Mouse (Mus musculus): Measurements from ENCODE around the gene Ppil1.
A peak's percentile ranks its signal among the peaks of the same experiment; 100 is the strongest.
"Not testable (repeated sequence)": the region's sequence is repeated elsewhere in the genome, so short reads cannot be mapped to it uniquely, and the experiment has no call there.

The Ppil1 gene

DNA sequence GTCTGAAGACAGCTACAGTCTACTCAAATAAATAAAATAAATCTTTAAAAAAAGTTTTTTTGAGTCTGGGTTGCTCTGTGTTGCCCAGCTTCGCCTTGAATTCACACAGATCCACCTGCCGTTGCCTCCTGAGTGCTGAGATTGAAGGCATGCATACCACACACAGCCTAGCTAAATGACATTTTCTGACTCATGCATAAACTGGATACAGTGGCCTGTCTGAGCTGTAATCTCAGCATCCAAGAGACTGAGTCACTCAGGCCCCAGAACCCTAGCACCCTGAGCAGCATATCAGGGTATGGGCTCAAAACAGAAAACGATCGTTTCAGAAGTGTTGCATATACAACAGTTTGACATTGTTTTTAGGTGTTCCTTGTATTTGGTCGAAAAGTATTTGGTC lies 17.6 kb upstream of the Ppil1 start:
- DNase-seq (ENCODE audit: low spot score) = no peak

DNA sequence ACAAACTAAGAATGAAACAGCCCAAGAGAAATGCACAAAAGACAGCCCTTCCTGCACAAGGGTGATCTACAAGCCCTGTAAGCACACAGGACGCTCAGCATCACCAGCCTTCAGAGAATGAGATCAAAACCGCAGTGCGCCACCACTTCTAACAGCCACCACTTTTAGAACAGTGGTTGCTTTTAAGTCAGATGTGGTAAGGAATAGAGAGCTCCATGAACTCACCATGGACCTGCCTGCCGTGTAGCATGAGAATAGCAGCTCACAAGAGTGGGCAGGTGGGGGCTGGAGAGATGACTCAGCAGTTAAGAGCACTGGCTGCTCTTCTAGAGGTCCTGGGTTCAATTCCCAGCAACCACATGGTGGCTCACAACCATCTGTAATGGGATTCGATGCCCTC lies 16.4 kb upstream of the Ppil1 start:
- DNase-seq (ENCODE audit: low spot score) = no peak

DNA sequence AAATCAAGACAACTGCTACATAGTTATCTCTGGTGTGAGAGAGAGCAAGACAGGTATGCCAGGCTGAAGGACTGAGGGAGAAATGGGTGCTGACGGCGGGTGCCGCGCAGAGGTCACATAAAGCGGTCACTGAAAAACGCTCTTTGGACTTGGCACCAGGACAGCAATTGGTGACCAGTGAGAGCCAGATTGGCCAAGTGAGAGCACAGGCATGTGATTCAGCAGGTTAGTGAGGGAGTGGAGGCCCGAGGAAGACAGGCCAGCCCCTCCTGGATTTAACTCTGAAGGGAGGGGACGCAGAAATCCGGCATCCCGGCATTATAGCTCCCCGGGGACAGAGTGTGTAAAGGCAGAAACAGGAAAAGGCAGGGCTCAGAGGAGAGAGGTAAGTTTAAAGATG lies 9.9 kb upstream of the Ppil1 start:
- DNase-seq (ENCODE audit: low spot score) = no peak

DNA sequence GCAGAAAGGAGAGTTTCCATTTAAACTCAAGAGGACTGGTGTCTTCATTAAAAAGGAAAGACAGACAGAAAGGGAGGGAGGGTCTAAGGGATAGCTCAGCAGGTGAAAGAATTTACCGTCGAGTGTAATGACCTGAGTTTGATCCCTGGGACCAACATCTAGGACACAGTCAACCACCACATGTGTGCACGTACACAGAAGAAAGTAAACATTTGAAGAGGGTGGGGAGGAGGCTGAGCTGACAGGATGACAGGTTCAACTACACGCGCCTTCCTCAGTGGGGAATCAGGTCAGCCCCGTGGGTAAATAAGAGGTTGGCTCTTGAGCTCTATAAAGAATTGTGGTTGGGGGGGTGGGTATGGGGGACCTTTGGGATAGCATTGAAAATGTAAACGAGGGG lies 9.2 kb upstream of the Ppil1 start:
- no peak for DNase-seq (ENCODE audit: low spot score)

DNA sequence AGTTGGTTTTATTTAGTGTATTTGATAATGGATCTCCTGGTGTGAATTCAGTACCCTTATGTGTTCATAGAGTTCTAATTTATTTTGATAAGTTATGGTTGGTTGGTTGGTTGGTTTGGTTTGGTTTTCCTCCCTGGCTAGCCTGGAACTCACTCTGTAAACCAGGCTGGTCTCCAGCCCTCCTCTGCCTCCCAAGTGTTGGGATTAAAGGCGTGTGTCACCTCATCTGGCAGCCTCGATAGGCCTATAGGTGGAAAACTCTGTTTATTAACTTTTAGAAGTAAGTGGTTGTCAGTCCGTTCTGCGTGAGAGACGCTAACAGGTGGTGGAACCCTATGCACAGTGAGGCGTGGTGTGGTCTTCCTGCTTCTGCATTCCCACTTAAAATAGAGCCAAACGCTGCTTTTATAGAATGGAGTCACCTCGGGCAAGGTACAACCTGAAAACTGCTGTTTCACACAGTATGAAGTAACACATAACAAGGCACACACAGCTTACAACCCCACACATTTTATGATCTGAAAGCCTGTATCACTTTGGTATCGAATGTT lies 6.2 kb upstream of the Ppil1 start:
- DNase-seq (ENCODE audit: low spot score) = no peak

DNA sequence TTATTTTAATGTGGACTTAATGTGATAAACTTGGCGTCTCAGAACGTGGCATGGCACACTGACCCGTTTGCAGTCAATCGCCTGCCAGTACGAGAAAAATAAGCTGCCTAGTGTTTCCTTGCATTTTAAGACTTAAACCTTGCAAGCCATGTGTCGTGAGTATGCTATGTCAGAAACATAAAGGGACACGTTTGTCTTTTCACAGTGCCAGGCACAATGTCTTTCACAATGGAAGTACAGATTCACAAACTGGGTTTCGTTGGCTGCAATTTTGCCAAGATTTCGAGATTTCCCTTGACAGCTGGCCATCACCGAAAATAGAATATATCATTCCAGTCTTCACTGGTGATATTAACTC lies 5.3 kb upstream of the Ppil1 start:
- DNase-seq (ENCODE audit: low spot score) = no peak

DNA sequence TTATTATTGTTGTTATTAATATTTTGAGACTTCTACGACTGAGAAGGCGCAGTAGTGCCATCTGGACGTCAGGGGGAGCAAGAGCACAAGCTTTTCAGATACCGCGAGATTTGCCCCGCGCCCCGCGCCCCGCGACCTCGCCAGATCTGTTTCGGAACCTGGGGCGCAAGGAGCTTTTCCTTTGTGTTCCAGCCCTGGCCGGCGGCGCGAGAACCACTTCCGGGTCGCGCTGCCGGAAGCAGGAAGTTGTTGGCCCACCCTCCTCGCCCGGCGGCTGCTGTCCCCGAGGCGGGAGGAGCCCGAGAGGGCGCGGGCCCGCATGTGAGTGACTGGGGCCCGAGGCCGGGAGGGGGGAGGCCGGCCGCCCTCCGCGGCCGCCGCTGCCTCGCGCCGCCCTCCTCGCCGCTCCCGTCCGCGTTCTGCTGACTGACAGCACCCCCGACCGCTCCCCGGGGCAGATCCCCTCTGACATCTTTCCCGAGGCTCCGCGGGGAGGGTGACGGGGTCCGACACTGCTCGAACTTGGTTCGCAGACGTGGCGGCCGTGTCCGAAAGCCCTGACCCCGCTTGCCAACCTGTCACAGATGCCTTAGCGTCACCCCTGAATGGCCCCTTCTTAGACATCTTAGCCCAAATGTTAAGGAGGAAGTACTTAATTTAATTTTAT lies 4.8 kb upstream of the Ppil1 start, which contains the start of gene BC004004:
Gene BC004004, plus strand, starts transcription at position 107 of the 667 bp plus-strand sequence.
- DNase-seq (ENCODE audit: low spot score) = peak; percentile 97

DNA sequence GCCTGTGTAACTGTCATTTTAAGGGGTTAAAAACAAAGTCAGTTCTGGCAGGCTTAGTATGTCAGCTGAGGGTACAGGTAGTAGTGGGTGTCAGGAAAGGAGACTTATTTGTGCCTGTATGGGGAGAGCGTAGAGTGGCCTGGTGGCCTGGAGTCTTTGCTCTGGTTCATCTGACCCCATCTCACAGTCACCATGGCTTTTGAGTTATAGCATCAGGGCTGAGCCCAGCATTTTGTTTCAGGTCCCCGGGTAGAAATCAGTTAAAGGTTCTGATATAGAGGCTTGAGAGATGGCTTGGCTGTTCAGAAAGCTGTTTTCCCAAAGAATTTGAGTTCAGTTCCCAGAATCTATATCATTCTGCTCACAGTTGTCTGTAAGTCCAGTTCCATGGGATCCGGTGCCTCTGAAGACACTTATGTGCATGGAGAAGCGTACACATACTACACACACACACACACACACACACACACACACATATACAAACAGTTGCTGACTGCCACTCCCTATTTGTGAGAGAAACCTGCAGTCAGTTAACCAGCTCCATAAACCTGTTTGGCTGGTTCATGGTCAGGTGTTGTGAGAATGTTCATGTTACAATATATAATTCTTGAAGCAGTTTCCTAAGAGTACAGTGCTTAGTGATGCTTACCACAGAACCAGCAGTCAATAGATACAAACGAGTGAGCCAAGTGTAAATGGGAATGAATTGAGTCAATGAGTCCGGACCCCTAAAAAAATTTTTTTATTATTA lies 4.1 kb upstream of the Ppil1 start:
- DNase-seq (ENCODE audit: low spot score) = no peak

DNA sequence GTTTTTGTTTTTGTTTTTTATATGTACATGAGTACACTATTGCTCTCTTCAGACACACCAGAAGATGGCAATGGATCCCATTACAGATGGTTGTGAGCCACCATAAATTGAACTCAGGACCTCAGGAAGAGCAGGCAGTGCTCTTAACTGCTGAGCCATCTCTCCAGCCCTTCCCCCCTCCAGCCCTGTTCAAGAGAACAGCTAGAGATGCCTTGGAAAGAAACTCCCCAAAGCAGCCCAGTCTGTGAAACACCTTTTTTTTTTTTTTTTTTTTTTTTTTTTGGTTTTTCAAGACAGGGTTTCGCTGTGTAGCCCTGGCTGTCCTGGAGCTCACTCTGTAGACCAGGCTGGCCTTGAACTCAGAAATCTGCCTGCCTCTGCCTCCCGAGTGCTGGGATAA lies 3.1 kb upstream of the Ppil1 start:
- not testable (repeated sequence) for DNase-seq (ENCODE audit: low spot score)

DNA sequence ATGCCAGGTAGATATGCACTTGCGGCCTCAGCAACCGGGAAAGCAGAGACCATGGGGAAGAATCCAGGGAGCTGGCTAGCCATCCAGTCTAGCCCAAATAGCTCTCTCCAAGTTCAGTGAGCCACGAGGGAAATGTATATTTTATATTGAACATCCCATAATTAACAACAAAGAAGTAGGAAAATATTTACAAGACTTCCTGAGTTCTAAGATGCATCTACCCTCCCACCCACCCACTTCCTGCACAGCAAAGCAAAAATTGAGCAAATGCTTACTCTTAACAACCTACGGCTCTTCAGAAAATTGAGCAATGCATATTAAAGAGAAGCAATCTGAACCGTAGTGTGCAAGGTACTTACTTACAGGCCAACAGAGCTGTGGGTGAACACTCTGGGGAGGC lies 774 bp upstream of the Ppil1 start:
- DNase-seq (ENCODE audit: low spot score) = no peak

DNA sequence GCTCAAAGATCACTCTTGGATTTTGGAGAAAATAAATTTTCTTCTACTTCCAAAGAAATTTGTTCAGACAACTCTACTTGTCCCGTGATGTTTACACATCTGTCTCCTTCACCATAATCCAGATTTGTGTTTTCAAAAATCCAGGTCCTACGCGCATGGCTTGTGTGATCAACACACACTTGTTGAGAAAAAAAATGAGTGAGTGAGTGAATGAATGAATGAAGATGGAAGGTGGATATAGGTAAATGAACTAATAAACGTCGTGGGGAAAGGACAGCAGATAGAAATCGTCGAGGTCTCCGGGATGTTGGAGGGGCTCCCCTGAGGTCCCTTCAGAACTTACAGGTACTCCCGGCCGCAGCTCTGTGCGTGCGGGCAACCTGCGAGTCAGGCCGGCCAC lies 569 bp downstream of the Ppil1 start:
- DNase-seq (ENCODE audit: low spot score) = no peak

DNA sequence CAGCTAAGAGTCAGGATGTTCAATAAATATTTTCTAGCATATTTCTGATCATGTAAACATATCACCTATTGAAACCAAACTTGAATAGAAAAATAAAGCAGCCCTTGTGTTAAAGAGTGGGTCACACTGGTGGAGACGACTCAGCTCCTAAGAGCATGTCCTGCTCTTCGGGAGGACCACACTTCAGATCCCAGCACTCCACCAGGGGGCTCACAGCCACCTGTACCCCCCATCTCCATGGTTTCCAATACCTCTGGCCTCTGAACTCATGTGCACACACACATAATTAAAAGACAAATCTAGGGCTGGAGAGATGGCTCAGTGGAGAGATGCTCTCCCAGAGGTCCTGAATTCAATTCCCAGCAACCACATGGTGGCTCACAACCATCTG lies 1.7 kb downstream of the Ppil1 start:
- no peak for DNase-seq (ENCODE audit: low spot score)

DNA sequence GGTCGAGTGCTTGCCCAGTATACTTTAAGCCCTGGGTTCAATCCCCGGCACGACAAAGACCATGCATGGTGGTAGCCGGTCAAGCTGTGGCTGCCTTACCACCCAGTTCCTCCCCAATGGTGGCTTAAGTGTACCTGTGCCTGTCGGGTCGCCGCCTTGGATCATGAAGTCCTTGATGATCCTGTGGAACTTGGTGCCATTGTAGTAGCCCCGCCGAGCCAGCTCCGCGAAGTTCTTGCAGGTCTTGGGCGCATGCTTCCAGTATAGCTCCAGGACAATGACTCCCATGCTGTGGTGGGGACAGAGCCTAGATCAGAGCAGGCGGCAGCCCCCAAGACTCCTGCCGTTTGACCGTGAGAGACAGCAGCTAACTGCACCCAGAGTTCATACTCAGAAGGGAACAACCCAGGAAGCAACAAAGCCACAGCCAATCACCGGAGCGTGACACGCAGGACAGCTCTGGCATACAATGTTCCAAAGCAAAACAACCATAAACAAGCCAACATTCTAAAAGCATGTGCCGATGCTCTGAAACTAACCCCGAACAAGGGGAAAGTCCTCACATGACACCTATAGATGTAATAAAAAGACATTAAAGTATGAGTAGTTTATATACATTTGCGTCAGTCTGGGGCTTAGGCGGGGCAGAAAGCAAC lies 2.3 kb downstream of the Ppil1 start:
- DNase-seq (ENCODE audit: low spot score) = no peak

DNA sequence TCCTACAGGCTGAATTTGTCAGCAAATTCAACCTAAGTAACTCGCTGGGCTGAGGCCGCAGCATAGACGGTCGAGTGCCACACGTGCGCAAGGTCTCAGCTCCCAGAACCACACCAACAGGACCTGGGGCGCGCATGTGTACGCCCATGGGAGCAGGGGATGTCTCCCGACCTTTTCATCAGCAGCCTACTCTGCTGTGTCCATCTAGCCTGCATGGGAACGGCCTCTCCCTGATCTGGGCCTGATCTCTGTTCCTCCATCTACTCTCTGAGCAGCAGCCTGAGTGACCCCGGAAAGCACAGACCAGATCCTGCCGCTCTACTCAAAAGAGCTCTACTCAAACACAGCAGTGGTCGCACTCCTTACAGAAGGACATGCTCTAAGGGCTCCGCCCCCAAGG lies 3.5 kb downstream of the Ppil1 start:
- no peak for DNase-seq (ENCODE audit: low spot score)

DNA sequence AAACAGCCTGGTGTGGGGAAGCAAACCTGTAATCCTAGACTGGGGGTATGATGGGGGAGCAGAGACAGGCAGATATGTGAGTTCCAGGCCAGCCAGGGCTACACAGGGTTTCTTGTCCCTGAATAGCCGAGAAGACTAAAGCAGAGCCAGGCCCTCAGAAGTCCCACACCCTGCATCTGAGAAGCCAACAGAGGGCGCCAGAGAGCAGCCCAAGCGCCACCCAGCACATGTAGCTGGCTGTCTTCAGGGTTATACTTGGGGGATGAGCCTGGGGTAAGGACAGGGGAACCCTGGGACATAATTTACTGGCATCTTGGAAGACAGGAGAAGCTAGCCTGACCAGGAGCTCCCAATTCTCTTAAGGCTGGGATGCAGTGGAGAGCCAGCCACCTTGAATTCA lies 4.5 kb downstream of the Ppil1 start:
- peak; percentile 76 for DNase-seq (ENCODE audit: low spot score)

DNA sequence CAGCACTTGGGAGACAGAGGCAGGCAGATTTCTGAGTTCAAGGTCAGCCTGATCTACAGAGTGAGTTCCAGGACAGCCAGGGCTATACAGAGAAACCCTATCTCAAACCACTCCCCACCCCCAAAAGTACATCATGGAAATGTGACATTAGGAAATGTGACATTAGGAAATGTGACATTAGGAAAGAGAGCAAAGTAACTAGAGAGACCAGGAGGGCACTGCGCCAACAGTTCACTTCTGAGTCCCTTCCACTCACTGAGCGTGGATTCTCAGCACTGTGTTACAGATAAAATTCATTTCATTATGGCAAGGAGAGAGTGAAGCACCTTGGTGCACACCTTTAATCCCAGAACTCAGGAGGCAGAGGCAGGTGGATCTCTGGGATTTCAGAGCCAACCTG lies 5.1 kb downstream of the Ppil1 start:
- DNase-seq (ENCODE audit: low spot score) = no peak

DNA sequence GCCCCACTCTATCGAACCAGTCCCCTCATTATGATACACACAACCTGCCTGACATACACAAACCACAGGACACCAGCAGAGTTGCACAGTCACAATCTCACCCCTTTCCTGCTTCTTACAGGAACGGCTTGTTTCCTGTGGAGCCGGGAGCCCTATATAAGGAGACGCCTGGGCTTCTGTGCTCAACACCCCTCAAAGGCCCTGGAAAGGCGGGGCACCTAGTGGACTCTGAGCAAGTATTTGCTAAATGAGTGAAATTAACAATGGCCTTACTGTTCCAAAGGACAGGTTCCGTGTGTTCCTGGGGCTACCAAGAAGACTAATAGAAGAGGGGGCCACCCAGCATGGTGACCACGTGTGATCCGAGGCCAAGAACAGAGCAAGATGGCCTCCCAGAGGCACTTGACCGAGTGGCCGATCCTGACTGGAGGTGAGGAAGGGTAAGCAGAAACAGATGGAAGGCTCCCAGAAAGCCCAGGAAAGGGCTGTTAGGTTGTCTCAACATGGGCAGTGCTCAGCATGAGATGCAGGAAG lies 5.9 kb downstream of the Ppil1 start:
- DNase-seq (ENCODE audit: low spot score) = no peak

DNA sequence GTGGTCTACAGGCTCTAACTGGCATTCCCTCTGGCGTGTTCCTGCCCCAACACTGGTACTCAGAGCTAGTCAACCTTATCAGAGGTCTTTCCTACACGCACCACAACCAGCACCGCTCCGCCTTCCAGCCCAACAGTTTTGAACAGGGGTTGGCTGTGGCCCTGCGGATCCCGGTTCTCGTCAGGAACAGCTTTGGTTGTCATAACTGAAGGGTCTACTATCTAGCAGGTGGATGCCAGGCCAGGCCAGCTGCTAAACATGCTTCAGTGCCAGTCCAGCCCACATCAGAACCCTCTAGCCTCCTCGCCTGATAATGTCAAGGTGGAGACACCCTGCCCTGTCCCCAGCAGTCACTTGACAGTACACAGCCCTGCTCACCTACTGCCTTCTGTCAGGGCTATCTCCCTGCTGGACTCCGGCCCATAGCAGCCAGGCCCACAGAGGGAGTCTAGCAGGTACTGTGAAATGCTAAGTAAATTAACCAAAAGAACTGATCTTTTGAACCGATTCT lies 6.9 kb downstream of the Ppil1 start:
- DNase-seq (ENCODE audit: low spot score) = no peak

DNA sequence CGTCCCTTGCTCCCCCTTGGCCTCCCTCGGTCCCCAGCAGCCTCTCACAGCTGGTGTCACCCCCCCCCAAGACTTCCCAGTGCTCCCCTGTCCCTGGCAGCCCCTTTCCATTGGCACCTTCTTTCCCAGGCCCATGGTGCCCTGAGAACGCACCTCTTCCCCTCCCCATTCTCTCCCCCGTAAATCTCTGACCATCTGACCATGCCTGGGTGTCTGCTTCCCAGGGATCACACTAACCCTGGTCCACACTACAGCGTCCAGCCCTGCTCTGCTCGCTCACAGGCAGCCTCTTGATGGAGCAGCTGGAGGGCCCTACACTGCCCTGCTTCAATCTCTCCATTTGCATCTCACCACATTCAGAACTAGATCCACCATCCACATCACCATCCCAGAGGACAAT lies 7.5 kb downstream of the Ppil1 start:
- DNase-seq (ENCODE audit: low spot score) = no peak

DNA sequence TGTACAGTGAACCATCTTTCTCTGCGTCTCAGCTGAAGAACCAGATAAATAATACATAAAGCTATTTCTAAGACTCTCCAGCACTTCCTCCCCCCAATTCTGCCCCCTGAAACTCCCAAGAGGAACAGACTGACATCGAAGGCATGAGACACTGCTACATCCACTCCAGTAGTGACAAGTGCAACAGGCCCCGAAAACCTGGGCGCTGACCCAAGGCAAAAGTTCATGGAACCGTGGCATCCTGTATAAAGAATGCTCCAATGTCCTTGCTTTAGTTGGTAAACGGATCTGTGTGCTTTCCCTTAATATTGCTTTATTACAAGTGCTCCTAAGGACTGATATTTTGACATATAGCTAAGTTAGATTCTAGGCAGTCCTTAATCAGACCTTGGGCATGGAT lies 9.2 kb downstream of the Ppil1 start:
- not testable (repeated sequence) for DNase-seq (ENCODE audit: low spot score)

DNA sequence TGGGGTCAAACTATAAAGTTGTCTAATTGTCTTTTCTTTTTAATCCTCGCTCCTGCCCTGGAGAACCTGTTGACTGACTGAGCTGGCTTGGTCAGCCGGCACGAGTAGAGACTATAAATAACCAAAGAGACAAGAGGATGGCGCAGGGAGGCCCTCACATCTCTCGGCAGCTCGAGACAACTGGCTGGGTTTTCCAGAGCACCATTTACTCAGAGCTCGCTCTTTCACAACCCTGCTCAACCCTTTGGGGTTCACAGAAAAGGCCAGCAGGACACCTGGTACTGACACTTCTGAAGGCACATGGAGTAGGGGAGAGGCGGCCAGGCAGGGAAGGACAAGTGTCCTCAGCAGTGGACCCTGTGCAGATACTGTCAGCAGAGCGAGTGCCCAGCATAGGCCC lies 10.3 kb downstream of the Ppil1 start:
- no peak for DNase-seq (ENCODE audit: low spot score)

DNA sequence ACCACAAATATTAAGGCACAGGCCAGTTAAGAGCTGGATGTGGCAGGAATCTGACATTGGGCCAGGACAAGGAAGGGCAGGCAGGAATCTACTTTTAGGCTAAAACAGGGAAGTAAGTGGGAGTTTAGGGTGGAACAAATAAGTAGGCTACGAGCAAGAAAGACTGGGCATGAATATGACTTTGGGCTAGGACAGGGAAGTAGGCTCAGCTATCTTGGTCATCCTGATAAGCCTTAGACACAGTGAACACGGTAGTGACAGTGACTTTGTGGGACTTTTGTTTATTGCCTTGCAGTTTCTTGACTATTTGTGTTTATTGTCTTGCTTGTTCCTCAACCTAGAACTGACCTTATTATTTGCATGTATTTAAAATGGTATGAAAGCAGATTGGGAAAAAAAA lies 10.8 kb downstream of the Ppil1 start:
- no peak for DNase-seq (ENCODE audit: low spot score)
